Mouse (Mus musculus): ENCODE data around the gene Ehd1. TPM values are rescaled to one million over a fixed set of nuclear protein-coding genes. Genes with fewer than 3 reads are reported as not detected.

The Ehd1 gene
- total and polyA plus RNA-seq, 3 experiments, result 65.9 to 105 TPM; not detected in 1

GRCm38 (mm10) chr19:6296551-6297210 lies 20.2 kb downstream of the Ehd1 start:
- Histone ChIP-seq H3K4me1 (ENCODE audit: control insufficient read depth in 1 of 2, insufficient read depth in 2 of 2, low read length in 2 of 2) (peaks cover 24 to 54% of the 10 kb centered on the region in 2 experiments), H3K9ac (ENCODE audit: control insufficient read depth, low read depth, low read length, poor library complexity, severe bottlenecking) (peak overlapping the region; percentile 15), H3K4me3 (ENCODE audit: control insufficient read depth in 1 of 2, insufficient read depth in 1 of 2, low read depth in 2 of 2, low read length in 2 of 2) (no peak overlapping the region), H3K9me3 (replicated peaks; ENCODE audit: insufficient read depth, low read length) (no peaks in the 10 kb centered on the region), H3K36me3 (ENCODE audit: control insufficient read depth in 1 of 2, insufficient read depth in 2 of 2, low read length in 2 of 2) (peaks cover 6 to 46% of the 10 kb centered on the region in 2 experiments), H3K79me2 (ENCODE audit: control insufficient read depth, insufficient read depth, low read length, poor library complexity) (no peaks in the 10 kb centered on the region), H3K27ac (ENCODE audit: control insufficient read depth, low read depth, low read length) (peak overlapping the region; percentile 77), H3K27me3 (ENCODE audit: control insufficient read depth in 1 of 2, insufficient read depth in 2 of 2, low read length in 2 of 2) (no peaks in the 10 kb centered on the region)
- peak; percentile 76 for DNase-seq (ENCODE audit: low read depth, low spot score)
- TF ChIP-seq MAX (IDR thresholded peaks at IDR 0.05; ENCODE audit: low read length), result no peak
- peak; percentile 73 for TF ChIP-seq MAFK (IDR thresholded peaks at IDR 0.05; ENCODE audit: borderline replicate concordance, low read depth, low read length)
- TF ChIP-seq EP300 (IDR thresholded peaks at IDR 0.05; ENCODE audit: low read depth in 1 of 2, low read length in 2 of 2), result 0 out of 4 replicates have a peak, but pooled peaks of 1 of the 2 experiments have one; percentile 13
- TF ChIP-seq GABPA (IDR thresholded peaks at IDR 0.05; ENCODE audit: low read depth, low read length), result peak; percentile 91
- TF ChIP-seq TBP (IDR thresholded peaks at IDR 0.05; ENCODE audit: low read depth, low read length), result no peak
- no peak for TF ChIP-seq BHLHE40 (IDR thresholded peaks at IDR 0.05; ENCODE audit: borderline replicate concordance, low read depth, low read length)
- TF ChIP-seq ETS1 (IDR thresholded peaks at IDR 0.05; ENCODE audit: low read depth, low read length), result peak; percentile 58

- DNase-seq (ENCODE audit: low read depth, low spot score), result peak; percentile 92
- Histone ChIP-seq H3K27ac (ENCODE audit: control insufficient read depth, low read depth, low read length) (peak overlapping the region; percentile 77), H3K9me3 (replicated peaks; ENCODE audit: insufficient read depth, low read length) (no peaks in the 10 kb centered on the region), H3K4me3 (ENCODE audit: control insufficient read depth in 1 of 2, insufficient read depth in 1 of 2, low read depth in 2 of 2, low read length in 2 of 2) (no peak overlapping the region), H3K79me2 (ENCODE audit: control insufficient read depth, insufficient read depth, low read length, poor library complexity) (no peaks in the 10 kb centered on the region), H3K4me1 (ENCODE audit: control insufficient read depth in 1 of 2, insufficient read depth in 2 of 2, low read length in 2 of 2) (peaks cover 33 to 63% of the 10 kb centered on the region in 2 experiments), H3K9ac (ENCODE audit: control insufficient read depth, low read depth, low read length, poor library complexity, severe bottlenecking) (peak overlapping the region; percentile 16; the same call in 1 of the 2 replicates), H3K36me3 (ENCODE audit: control insufficient read depth in 1 of 2, insufficient read depth in 2 of 2, low read length in 2 of 2) (peaks cover 6 to 54% of the 10 kb centered on the region in 2 experiments), H3K27me3 (ENCODE audit: control insufficient read depth in 1 of 2, insufficient read depth in 2 of 2, low read length in 2 of 2) (no peaks in the 10 kb centered on the region)
- TF ChIP-seq MYB (IDR thresholded peaks at IDR 0.05; ENCODE audit: low read depth, low read length) (no peak), ELF1 (IDR thresholded peaks at IDR 0.05; ENCODE audit: low read depth, low read length) (0 out of 2 replicates have a peak, but pooled peaks have one; percentile 20), ETS1 (IDR thresholded peaks at IDR 0.05; ENCODE audit: low read depth, low read length) (peak; percentile 100), MYC (IDR thresholded peaks at IDR 0.05; ENCODE audit: low read depth, low read length) (peak; percentile 61; the same call in 1 of the 2 replicates), GATA1 (IDR thresholded peaks at IDR 0.05; ENCODE audit: low read depth, low read length) (peak; percentile 33; the same call in 1 of the 2 replicates), ZC3H11A (IDR thresholded peaks at IDR 0.05; ENCODE audit: low read depth, low read length) (no peak), POLR2AphosphoS5 (IDR thresholded peaks at IDR 0.05; ENCODE audit: borderline replicate concordance, low read depth, low read length) (no peak), NELFE (IDR thresholded peaks at IDR 0.05; ENCODE audit: low read depth, low read length) (no peak), TBP (IDR thresholded peaks at IDR 0.05; ENCODE audit: low read depth, low read length) (0 out of 2 replicates have a peak, but pooled peaks have one; percentile 37), POLR2A (IDR thresholded peaks at IDR 0.05; ENCODE audit: control insufficient read depth in 1 of 2, insufficient read depth in 1 of 2, low read depth in 1 of 2, low read length in 2 of 2, poor library complexity in 1 of 2) (no peak), SMC3 (IDR thresholded peaks at IDR 0.05; ENCODE audit: low read depth, low read length) (no peak), MXI1 (IDR thresholded peaks at IDR 0.05; ENCODE audit: low read depth, low read length) (peak; percentile 50; the same call in 1 of the 2 replicates), EP300 (IDR thresholded peaks at IDR 0.05; ENCODE audit: low read depth in 1 of 2, low read length in 2 of 2) (peak; percentile 80 to 81), MAFK (IDR thresholded peaks at IDR 0.05; ENCODE audit: borderline replicate concordance, low read depth, low read length) (peak; percentile 84), POLR2AphosphoS2 (IDR thresholded peaks at IDR 0.05; ENCODE audit: low read length) (no peak), CHD1 (IDR thresholded peaks at IDR 0.05; ENCODE audit: low read depth, low read length) (no peak), TAL1 (IDR thresholded peaks at IDR 0.05; ENCODE audit: low read length) (no peak; the same call in 1 of the 2 replicates), CTCF (IDR thresholded peaks at IDR 0.05 in 2 of 3, conservative IDR thresholded peaks at IDR 0.05 in 1 of 3; ENCODE audit: control insufficient read depth in 1 of 3, insufficient read depth in 1 of 3, low read depth in 2 of 3, low read length in 3 of 3, poor library complexity in 1 of 3, severe bottlenecking in 1 of 3) (no peak), MAX (IDR thresholded peaks at IDR 0.05; ENCODE audit: low read length) (no peak), MEF2A (IDR thresholded peaks at IDR 0.05; ENCODE audit: extremely low read depth, insufficient replicate concordance, low read depth, low read length, poor library complexity, severe bottlenecking) (no peak), HCFC1 (IDR thresholded peaks at IDR 0.05; ENCODE audit: low read depth, low read length) (no peak), GABPA (IDR thresholded peaks at IDR 0.05; ENCODE audit: low read depth, low read length) (peak; percentile 55; the same call in 1 of the 2 replicates), KAT2A (conservative IDR thresholded peaks at IDR 0.05; ENCODE audit: low read depth, low read length) (no peak), JUND (IDR thresholded peaks at IDR 0.05; ENCODE audit: low read depth, low read length) (peak; percentile 88), SIN3A (IDR thresholded peaks at IDR 0.05; ENCODE audit: low read length) (peak; percentile 87), TCF12 (IDR thresholded peaks at IDR 0.05; ENCODE audit: low read depth, low read length) (peak; percentile 64), ZKSCAN1 (IDR thresholded peaks at IDR 0.05; ENCODE audit: low read depth, low read length) (no peak), RCOR1 (IDR thresholded peaks at IDR 0.05; ENCODE audit: low read depth, low read length) (no peak), BHLHE40 (IDR thresholded peaks at IDR 0.05; ENCODE audit: borderline replicate concordance, low read depth, low read length) (peak; percentile 25; the same call in 1 of the 2 replicates)
These were observed 21.1 kb downstream of the Ehd1 start for GRCm38 (mm10) chr19:6297641-6298040.
